Mouse (Mus musculus): ENCODE results near the gene Neu1. TPM values are rescaled to one million over a fixed set of nuclear protein-coding genes. Genes with fewer than 3 reads are reported as not detected.
"Not testable (repeated sequence)": the region's sequence is repeated elsewhere in the genome, so short reads cannot be mapped to it uniquely, and the experiment has no call there.

Neu1 gene
- polyA plus RNA-seq, 1 experiment from 2014 or later = 20.1 TPM

DNA sequence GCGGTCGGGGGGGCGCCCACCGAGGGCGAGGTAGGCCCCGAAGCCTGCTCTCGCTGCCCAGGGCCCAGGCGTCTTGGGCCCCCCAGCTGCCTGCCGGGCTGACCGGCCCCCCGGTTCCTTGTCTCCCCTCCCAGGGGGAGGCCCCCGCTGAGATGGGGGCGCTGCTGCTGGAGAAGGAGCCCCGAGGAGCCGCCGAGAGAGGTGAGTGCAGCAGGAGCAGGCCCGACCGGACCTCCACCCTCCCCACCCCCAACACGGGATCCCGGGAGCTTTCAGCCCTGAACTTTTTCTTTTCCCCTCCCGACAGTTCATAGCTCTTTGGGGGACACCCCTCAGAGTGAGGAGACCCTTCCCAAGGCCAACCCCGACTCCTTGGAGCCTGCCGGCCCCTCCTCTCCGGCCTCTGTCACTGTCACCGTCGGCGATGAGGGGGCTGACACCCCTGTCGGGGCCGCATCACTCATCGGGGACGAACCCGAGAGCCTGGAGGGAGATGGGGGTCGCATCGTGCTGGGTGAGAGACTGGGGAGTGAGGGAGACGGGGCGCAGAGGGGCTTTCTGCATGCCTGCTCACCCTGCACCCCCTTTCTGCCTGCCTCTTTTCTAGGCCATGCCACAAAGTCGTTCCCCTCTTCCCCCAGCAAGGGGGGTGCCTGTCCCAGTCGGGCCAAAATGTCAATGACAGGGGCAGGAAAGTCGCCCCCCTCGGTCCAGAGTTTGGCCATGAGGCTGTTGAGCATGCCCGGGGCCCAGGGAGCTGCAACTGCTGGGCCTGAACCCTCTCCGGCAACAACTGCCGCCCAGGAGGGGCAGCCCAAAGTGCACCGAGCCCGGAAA is 31.8 kb upstream of the Neu1 start:
- H3K27ac ChIP-seq (ENCODE audit: low read length) = peak overlapping the region; percentile 96
- H3K36me3 ChIP-seq (ENCODE audit: control insufficient read depth, insufficient read depth) = peaks cover 21% of the 10 kb centered on the region
- H3K4me2 ChIP-seq (ENCODE audit: low read depth, low read length) = peak overlapping the region; percentile 79
- no peaks in the 10 kb centered on the region for H3K9me3 ChIP-seq (replicated peaks; ENCODE audit: control insufficient read depth, low read length)
- no peaks in the 10 kb centered on the region for H3K27me3 ChIP-seq (ENCODE audit: control insufficient read depth, insufficient read depth, low read length)
- H3K9ac ChIP-seq (ENCODE audit: low read length) = peak overlapping the region; percentile 91
- H3K4me3 ChIP-seq (ENCODE audit: low read length) = peak overlapping the region; percentile 91
- no peak for ATAC-seq (replicated peaks; ENCODE audit: extremely low read depth, insufficient read depth, low FRiP score)
- WGBS = under 1% methylated on average over 40 of the region's 45 CpGs
- H3K4me1 ChIP-seq (ENCODE audit: control insufficient read depth, insufficient read depth, low read length) = peaks cover 20% of the 10 kb centered on the region

DNA sequence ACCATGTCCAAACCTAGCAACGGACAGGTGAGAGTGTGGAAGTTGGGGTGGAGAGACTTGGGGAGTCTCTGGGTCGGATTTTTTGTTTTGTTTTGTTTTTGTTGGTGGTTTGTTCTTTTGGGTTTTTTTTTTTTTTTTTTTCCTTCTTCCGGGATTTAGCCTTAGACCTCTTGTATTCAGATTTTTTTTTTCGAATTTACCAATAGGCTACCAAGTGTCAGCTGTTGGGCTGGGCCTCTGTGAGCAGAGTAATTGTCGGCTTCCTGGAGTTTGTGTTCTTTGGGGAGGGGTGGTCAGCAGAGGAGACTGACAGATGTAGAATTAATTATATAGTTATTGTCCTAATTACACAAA is 31.2 kb upstream of the Neu1 start:
- Histone ChIP-seq H3K27me3 (ENCODE audit: control insufficient read depth, insufficient read depth, low read length) (no peaks in the 10 kb centered on the region), H3K4me2 (ENCODE audit: low read depth, low read length) (peak overlapping the region; percentile 79), H3K36me3 (ENCODE audit: control insufficient read depth, insufficient read depth) (peaks cover 27% of the 10 kb centered on the region), H3K9ac (ENCODE audit: low read length) (peak overlapping the region; percentile 91), H3K27ac (ENCODE audit: low read length) (peak overlapping the region; percentile 96), H3K4me3 (ENCODE audit: low read length) (peak overlapping the region; percentile 91), H3K4me1 (ENCODE audit: control insufficient read depth, insufficient read depth, low read length) (peaks cover 20% of the 10 kb centered on the region), H3K9me3 (replicated peaks; ENCODE audit: control insufficient read depth, low read length) (no peaks in the 10 kb centered on the region)
- WGBS = under 1% methylated on average over 5 of the region's 5 CpGs
- no peak for ATAC-seq (replicated peaks; ENCODE audit: extremely low read depth, insufficient read depth, low FRiP score)

DNA sequence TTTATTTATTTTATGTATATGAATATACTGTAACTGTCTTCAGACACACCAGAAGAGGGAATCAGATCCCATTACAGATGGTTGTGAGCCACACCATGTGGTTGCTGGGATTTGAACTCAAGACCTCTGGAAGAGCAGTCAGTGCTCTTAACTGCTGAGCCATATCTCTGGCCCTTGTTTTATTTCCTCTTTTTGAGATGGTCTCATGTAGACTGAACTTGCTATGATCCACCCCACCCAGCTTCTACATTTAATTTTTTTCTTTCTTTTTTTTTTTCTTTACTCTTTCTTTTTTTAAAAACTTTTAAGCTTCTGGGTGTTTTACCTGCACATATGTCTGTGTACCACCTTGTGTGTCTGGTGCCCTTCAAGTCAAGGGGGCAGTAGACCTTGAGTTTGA is 30.2 kb upstream of the Neu1 start:
- not testable (repeated sequence) for H3K9ac ChIP-seq (ENCODE audit: low read length); H3K4me3 ChIP-seq (ENCODE audit: low read length); H3K27me3 ChIP-seq (ENCODE audit: control insufficient read depth, insufficient read depth, low read length); ATAC-seq (replicated peaks; ENCODE audit: extremely low read depth, insufficient read depth, low FRiP score); H3K27ac ChIP-seq (ENCODE audit: low read length); H3K4me2 ChIP-seq (ENCODE audit: low read depth, low read length); H3K9me3 ChIP-seq (replicated peaks; ENCODE audit: control insufficient read depth, low read length)
- peaks cover 36% of the 10 kb centered on the region for H3K36me3 ChIP-seq (ENCODE audit: control insufficient read depth, insufficient read depth)
- H3K4me1 ChIP-seq (ENCODE audit: control insufficient read depth, insufficient read depth, low read length) = peaks cover 17% of the 10 kb centered on the region

DNA sequence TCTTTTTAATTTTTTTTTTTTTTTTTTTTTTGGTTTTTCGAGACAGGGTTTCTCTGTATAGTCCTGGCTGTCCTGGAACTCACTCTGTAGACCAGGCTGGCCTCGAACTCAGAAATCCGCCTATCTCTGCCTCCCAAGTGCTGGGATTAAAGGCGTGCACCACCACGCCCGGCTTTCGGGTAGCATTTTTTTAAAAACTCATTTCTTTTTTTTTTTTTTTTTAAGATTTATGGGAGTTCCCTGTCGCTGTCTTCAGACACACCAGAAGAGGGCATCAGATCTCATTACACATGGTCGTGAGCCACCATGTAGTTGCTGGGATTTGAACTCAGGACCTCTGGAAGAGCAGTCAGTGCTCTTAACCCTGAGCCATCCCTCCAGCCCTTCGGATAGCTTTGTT is 29.1 kb upstream of the Neu1 start:
- H3K4me3 ChIP-seq (ENCODE audit: low read length); H3K4me2 ChIP-seq (ENCODE audit: low read depth, low read length); H3K27me3 ChIP-seq (ENCODE audit: control insufficient read depth, insufficient read depth, low read length); H3K9ac ChIP-seq (ENCODE audit: low read length); H3K9me3 ChIP-seq (replicated peaks; ENCODE audit: control insufficient read depth, low read length); ATAC-seq (replicated peaks; ENCODE audit: extremely low read depth, insufficient read depth, low FRiP score); H3K27ac ChIP-seq (ENCODE audit: low read length): not testable (repeated sequence)
- WGBS = 91% methylated on average over 9 of the region's 10 CpGs
- peaks cover 42% of the 10 kb centered on the region for H3K36me3 ChIP-seq (ENCODE audit: control insufficient read depth, insufficient read depth)
- H3K4me1 ChIP-seq (ENCODE audit: control insufficient read depth, insufficient read depth, low read length) = peaks cover 13% of the 10 kb centered on the region

DNA sequence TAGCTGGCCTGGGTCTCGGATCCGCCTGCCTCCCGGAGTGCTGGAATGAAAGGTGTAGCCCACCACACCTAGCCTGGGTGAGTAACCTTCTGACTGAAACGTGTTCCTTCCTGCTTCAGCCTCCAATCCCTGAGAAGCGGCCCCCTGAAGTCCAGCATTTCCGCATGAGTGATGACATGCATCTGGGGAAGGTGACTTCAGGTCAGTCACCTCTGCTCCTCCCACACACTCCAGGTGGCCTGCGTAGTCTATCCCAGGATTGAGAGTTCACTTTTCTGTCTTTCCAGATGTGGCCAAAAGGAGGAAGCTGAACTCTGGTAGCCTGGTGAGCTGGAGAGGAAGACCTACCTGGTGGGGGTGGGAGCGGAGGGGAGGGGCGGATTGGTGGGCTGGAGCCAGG is 28.2 kb upstream of the Neu1 start:
- Histone ChIP-seq H3K36me3 (ENCODE audit: control insufficient read depth, insufficient read depth) (peaks cover 51% of the 10 kb centered on the region), H3K9me3 (replicated peaks; ENCODE audit: control insufficient read depth, low read length) (no peaks in the 10 kb centered on the region), H3K4me3 (ENCODE audit: low read length) (no peak overlapping the region), H3K4me2 (ENCODE audit: low read depth, low read length) (no peak overlapping the region), H3K9ac (ENCODE audit: low read length) (no peak overlapping the region), H3K4me1 (ENCODE audit: control insufficient read depth, insufficient read depth, low read length) (peaks cover 6% of the 10 kb centered on the region), H3K27me3 (ENCODE audit: control insufficient read depth, insufficient read depth, low read length) (no peaks in the 10 kb centered on the region), H3K27ac (ENCODE audit: low read length) (no peak overlapping the region)
- no peak for ATAC-seq (replicated peaks; ENCODE audit: extremely low read depth, insufficient read depth, low FRiP score)
- WGBS = 87% methylated on average over 9 of the region's 9 CpGs

DNA sequence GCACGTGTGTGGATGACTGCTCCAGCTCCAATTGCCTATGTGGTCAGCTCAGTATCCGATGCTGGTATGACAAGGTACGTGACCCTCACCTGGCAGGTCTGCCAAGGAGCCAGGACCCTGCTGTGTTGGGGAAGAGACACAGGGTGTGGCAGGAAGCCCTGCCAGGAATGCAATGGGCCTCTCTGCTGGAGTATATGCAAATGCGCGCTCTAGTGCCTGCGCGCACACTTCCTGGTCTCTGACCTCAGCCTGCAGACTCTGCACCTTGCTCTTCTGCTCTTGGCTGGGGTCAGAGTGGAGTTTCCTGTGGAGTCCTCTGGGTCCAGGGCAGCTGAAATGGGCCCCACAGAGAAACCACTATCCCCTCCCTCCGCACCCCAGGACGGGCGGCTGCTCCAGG is 20.1 kb upstream of the Neu1 start:
- H3K27ac ChIP-seq (ENCODE audit: low read length) = no peak overlapping the region
- no peaks in the 10 kb centered on the region for H3K27me3 ChIP-seq (ENCODE audit: control insufficient read depth, insufficient read depth, low read length)
- no peak for ATAC-seq (replicated peaks; ENCODE audit: extremely low read depth, insufficient read depth, low FRiP score)
- peaks cover 3% of the 10 kb centered on the region; the same call in 1 of the 2 replicates for H3K4me1 ChIP-seq (ENCODE audit: control insufficient read depth, insufficient read depth, low read length)
- H3K4me2 ChIP-seq (ENCODE audit: low read depth, low read length) = no peak overlapping the region
- no peaks in the 10 kb centered on the region for H3K9me3 ChIP-seq (replicated peaks; ENCODE audit: control insufficient read depth, low read length)
- WGBS = 85% methylated on average over 10 of the region's 10 CpGs
- H3K9ac ChIP-seq (ENCODE audit: low read length) = no peak overlapping the region
- H3K4me3 ChIP-seq (ENCODE audit: low read length) = no peak overlapping the region
- H3K36me3 ChIP-seq (ENCODE audit: control insufficient read depth, insufficient read depth) = peaks cover 69% of the 10 kb centered on the region

DNA sequence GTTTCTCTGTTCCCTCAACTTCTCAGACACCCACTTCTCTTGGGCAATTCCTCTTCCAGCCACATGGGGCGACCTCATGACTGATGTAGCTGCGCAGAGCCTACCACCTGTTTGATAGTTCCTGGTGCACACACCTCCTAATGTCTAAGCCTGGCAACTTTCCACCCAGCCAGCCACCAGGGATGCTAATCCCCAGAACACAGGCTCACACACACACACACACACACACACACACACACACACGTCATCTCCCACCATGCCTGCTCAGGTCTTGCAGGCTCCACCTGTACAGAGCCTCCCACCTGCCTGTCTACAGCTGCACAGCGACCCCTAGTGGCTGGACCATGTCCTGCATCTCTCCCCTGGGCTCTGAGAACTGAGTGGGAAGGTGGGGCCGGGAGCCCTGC is 19.1 kb upstream of the Neu1 start:
- Histone ChIP-seq H3K27me3 (ENCODE audit: control insufficient read depth, insufficient read depth, low read length) (no peaks in the 10 kb centered on the region), H3K9me3 (replicated peaks; ENCODE audit: control insufficient read depth, low read length) (no peaks in the 10 kb centered on the region), H3K36me3 (ENCODE audit: control insufficient read depth, insufficient read depth) (peaks cover 59% of the 10 kb centered on the region), H3K9ac (ENCODE audit: low read length) (no peak overlapping the region), H3K27ac (ENCODE audit: low read length) (no peak overlapping the region), H3K4me2 (ENCODE audit: low read depth, low read length) (no peak overlapping the region), H3K4me3 (ENCODE audit: low read length) (no peak overlapping the region), H3K4me1 (ENCODE audit: control insufficient read depth, insufficient read depth, low read length) (peaks cover 3% of the 10 kb centered on the region; the same call in 1 of the 2 replicates)
- peak; percentile 43 for ATAC-seq (replicated peaks; ENCODE audit: extremely low read depth, insufficient read depth, low FRiP score)
- WGBS = 49% methylated on average over 5 of the region's 5 CpGs

DNA sequence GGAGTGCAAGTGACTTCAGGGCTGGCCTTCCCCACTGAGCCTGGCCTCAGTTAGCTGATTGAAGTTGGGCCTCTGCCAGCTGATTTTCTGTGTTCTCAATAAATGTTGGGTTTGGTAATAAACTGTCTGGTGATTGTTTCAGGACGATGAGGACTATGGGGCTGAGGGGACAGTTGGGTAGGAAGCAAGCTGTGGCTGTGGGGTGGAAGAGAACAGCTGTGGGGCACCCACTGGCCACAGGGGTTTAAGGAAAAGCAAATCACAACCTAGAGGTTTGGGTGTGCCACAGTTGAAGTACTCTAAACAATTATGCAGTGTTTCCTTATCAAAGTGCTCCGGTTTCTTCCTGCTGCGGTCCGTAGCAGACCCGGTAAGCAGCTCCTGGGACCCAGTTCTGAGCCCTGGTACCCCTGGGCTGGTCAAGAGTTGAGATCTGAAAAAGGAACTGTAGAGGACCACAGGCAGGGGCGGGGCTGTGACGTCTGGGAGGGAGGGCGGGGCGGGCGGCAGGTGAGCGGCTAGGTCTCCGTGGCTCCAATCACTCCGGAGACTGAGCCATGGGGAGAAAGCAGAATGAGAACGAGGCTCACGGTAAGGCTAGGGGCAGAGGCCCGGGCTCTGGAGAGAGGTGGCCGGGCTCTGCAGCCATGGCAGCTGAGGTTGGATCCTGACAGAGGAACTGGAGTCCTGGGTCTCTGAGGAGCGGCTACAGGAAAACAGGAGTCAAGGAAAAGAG is 17.0 kb upstream of the Neu1 start, which contains the start of gene Slc44a4:
Slc44a4 (plus strand) TSS at position 537 of the 736 bp plus-strand sequence.
- no peak within 1 kb of the TSS for H3K27ac ChIP-seq (ENCODE audit: low read length)
- peaks cover 40% of the 10 kb centered on the region for H3K36me3 ChIP-seq (ENCODE audit: control insufficient read depth, insufficient read depth)

DNA sequence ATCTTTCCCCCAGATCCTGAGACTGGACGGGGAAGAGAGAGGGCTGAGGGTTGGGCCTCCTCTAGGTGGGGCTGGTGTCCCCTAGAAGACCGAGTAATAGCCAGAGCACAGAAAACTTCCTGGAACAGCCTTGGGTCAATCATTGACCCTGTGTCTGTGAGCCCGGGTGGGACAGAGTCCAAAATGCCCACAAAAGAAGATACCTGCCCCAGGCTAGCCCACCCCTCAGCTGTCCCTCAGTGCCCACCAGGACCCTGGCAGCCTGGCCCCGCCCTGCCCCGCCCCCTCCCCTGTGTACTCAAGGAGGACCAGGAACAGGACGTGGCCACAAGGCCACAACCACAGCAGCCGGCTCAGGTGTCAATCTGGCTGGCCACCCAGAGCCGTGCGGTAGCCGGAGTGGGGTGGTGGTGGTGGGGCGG is 15.6 kb upstream of the Neu1 start:
- 18% methylated on average over 11 of the region's 11 CpGs for WGBS
- Histone ChIP-seq H3K4me2 (ENCODE audit: low read depth, low read length) (no peak overlapping the region; the same call in 1 of the 2 replicates), H3K27me3 (ENCODE audit: control insufficient read depth, insufficient read depth, low read length) (no peaks in the 10 kb centered on the region), H3K4me3 (ENCODE audit: low read length) (no peak overlapping the region), H3K36me3 (ENCODE audit: control insufficient read depth, insufficient read depth) (peaks cover 28% of the 10 kb centered on the region), H3K27ac (ENCODE audit: low read length) (no peak overlapping the region), H3K9ac (ENCODE audit: low read length) (no peak overlapping the region), H3K9me3 (replicated peaks; ENCODE audit: control insufficient read depth, low read length) (no peaks in the 10 kb centered on the region), H3K4me1 (ENCODE audit: control insufficient read depth, insufficient read depth, low read length) (peaks cover 3% of the 10 kb centered on the region; the same call in 1 of the 2 replicates)
- ATAC-seq (replicated peaks; ENCODE audit: extremely low read depth, insufficient read depth, low FRiP score) = no peak

More for the DNA sequence above, 17.0 kb upstream of the Neu1 start, which contains the start of gene Slc44a4:
- Histone ChIP-seq H3K4me1 (ENCODE audit: control insufficient read depth, insufficient read depth, low read length) (peaks cover 3% of the 10 kb centered on the region; the same call in 1 of the 2 replicates), H3K9me3 (replicated peaks; ENCODE audit: control insufficient read depth, low read length) (no peaks in the 10 kb centered on the region), H3K4me3 (ENCODE audit: low read length) (no peak within 1 kb of the TSS), H3K27me3 (ENCODE audit: control insufficient read depth, insufficient read depth, low read length) (no peaks in the 10 kb centered on the region), H3K4me2 (ENCODE audit: low read depth, low read length) (no peak within 1 kb of the TSS; the same call in 1 of the 2 replicates), H3K9ac (ENCODE audit: low read length) (no peak within 1 kb of the TSS)
- ATAC-seq (replicated peaks; ENCODE audit: extremely low read depth, insufficient read depth, low FRiP score) = no peak
- 44% methylated on average over 18 of the region's 18 CpGs for WGBS

Data from heart, embryonic 16.5 days (tissue).